Mouse (Mus musculus): Measurements from ENCODE around the gene Fyn.

DNA sequence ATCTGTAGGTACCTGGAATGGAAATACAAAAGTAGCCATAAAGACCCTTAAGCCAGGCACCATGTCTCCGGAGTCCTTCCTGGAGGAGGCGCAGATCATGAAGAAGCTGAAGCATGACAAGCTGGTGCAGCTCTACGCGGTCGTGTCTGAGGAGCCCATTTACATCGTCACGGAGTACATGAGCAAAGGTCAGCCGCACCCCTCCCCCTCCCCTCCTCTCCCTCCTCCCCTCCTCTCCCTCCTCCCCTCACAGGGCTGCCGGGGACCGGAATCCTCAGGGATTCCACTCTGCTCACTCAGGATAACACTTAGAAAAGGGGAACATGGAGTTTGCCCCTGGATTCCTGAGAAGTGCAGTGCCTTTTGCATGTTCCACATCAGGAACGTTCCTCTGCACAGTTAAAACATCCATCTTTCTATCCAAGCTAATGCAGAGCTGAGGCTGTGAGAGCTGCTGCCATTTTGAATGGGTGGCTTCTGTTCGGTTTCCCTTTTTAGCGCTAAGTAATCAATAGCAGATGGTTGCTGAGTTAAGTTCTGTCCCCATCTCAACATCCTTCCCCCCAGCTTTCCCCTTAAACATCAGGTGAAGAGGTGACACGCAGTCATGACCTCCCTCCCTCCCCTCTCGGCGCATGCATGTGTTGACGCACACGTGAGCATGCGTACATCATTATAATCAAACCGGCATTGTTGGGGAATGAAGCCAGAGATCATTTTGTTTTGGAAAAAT is 163.5 kb downstream of the Fyn start:
- TF ChIP-seq CTCF (IDR thresholded peaks at IDR 0.05; ENCODE audit: extremely low read depth, insufficient read depth, low read length) (no peak), POLR2A (IDR thresholded peaks at IDR 0.05; ENCODE audit: extremely low read depth, insufficient read depth, low read length) (no peak)

Data from cortical plate, adult 2 months (tissue).